Mouse (Mus musculus): ENCODE data around the gene Klc2. TPM values are rescaled to one million over a fixed set of nuclear protein-coding genes. Genes with fewer than 3 reads are reported as not detected.
A peak's percentile ranks its signal among the peaks of the same experiment; 100 is the strongest.

Gene Klc2
- polyA plus RNA-seq, 1 experiment from 2014 or later = 17.9 TPM

- ATAC-seq (ENCODE audit: insufficient number of reproducible peaks, low FRiP score, low TSS enrichment, low read depth) = 0 out of 2 replicates have a peak, but pooled peaks have one; percentile 1
- H3K9me3 ChIP-seq (replicated peaks) = no peaks in the 10 kb centered on the region
- peaks cover 53% of the 10 kb centered on the region for H3K4me1 ChIP-seq
- H3K36me3 ChIP-seq = no peaks in the 10 kb centered on the region
- H3K27me3 ChIP-seq = peaks cover 6% of the 10 kb centered on the region
- H3K4me3 ChIP-seq (replicated peaks) = peak overlapping the region; percentile 70
- peak overlapping the region; percentile 31 for H3K9ac ChIP-seq
- 2% methylated on average over 20 of the region's 20 CpGs for WGBS
- H3K4me2 ChIP-seq (replicated peaks) = peak overlapping the region; percentile 82
- H3K27ac ChIP-seq (replicated peaks) = peak overlapping the region; percentile 98
Measured at GRCm38 (mm10) chr19:5072389-5073019, 45.9 kb downstream of the Klc2 start.

- Histone ChIP-seq H3K4me1 (peaks cover 60% of the 10 kb centered on the region), H3K4me3 (replicated peaks) (peak overlapping the region; percentile 70), H3K27ac (replicated peaks) (peak overlapping the region; percentile 98), H3K9me3 (replicated peaks) (no peaks in the 10 kb centered on the region), H3K9ac (peak overlapping the region; percentile 31), H3K27me3 (peaks cover 6% of the 10 kb centered on the region), H3K36me3 (no peaks in the 10 kb centered on the region), H3K4me2 (replicated peaks) (peak overlapping the region; percentile 82)
- 1% methylated on average over 40 of the region's 40 CpGs for WGBS
- peak; percentile 90 for ATAC-seq (ENCODE audit: insufficient number of reproducible peaks, low FRiP score, low TSS enrichment, low read depth)
Measured at GRCm38 (mm10) chr19:5071545-5072369, 46.6 kb downstream of the Klc2 start.

DNA sequence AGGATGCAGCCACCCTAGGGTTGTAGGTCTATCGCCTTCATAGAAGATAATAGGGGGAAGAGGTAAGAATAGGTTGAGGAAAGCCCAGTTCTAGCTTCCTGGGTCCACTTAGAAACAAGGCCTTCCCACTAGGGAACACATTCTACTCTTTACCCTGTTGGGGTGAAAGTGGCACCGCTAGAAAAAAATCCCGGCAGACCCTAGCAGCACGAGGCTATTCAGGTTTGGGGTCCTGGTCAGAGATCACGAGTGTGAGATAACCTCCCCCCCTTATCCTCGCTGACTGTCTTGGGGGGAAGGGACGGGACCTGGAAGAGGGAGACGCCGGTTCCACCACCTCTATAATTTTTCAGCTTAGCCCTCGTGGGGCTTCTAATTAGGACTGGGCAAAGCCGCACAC is 47.3 kb downstream of the Klc2 start:
- ATAC-seq (ENCODE audit: insufficient number of reproducible peaks, low FRiP score, low TSS enrichment, low read depth) = no peak
- no peaks in the 10 kb centered on the region for H3K36me3 ChIP-seq
- no peaks in the 10 kb centered on the region for H3K9me3 ChIP-seq (replicated peaks)
- WGBS = 11% methylated on average over 11 of the region's 11 CpGs
- H3K27me3 ChIP-seq = peaks cover 6% of the 10 kb centered on the region
- H3K27ac ChIP-seq (replicated peaks) = peak overlapping the region; percentile 98
- H3K4me1 ChIP-seq = peaks cover 62% of the 10 kb centered on the region
- H3K9ac ChIP-seq = peak overlapping the region; percentile 22; the same call in 1 of the 2 replicates
- H3K4me2 ChIP-seq (replicated peaks) = peak overlapping the region; percentile 82
- peak overlapping the region; percentile 70 for H3K4me3 ChIP-seq (replicated peaks)

DNA sequence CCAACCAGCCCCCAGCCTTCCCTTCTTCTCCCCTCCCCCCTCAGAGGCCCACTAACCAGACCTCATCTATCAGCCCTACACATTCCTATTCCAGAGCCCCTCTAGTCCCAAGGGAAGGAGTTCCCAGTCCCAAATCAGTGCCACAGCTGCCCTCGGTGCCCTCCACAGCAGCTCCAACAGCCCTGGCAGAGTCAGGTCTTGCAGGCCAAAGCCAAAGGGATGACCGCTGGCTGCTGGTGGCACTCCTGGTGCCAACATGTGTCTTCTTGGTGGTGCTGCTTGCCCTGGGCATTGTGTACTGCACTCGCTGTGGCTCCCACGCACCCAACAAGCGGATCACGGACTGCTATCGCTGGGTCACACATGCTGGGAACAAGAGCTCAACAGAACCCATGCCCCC is 48.4 kb downstream of the Klc2 start:
- ATAC-seq (ENCODE audit: insufficient number of reproducible peaks, low FRiP score, low TSS enrichment, low read depth) = no peak
- peak overlapping the region; percentile 70 for H3K4me3 ChIP-seq (replicated peaks)
- no peaks in the 10 kb centered on the region for H3K9me3 ChIP-seq (replicated peaks)
- H3K27me3 ChIP-seq = peaks cover 6% of the 10 kb centered on the region
- peak overlapping the region; percentile 7; the same call in 1 of the 2 replicates for H3K9ac ChIP-seq
- 77% methylated on average over 7 of the region's 7 CpGs for WGBS
- peaks cover 69% of the 10 kb centered on the region for H3K4me1 ChIP-seq
- H3K4me2 ChIP-seq (replicated peaks) = peak overlapping the region; percentile 82
- H3K36me3 ChIP-seq = no peaks in the 10 kb centered on the region
- peak overlapping the region; percentile 98 for H3K27ac ChIP-seq (replicated peaks)

DNA sequence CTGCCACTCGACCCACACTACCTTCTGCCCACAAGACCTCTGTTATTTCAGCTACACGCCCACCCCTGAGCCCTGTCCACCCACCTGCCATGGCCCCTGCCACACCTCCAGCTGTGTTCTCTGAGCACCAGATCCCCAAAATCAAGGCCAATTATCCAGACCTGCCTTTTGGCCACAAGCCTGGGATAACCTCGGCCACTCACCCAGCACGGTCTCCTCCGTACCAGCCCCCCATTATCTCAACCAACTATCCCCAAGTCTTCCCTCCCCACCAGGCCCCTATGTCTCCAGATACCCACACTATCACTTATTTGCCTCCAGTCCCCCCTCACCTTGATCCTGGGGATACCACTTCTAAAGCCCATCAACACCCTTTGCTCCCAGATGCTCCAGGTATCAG is 48.9 kb downstream of the Klc2 start:
- peak overlapping the region; percentile 70 for H3K4me3 ChIP-seq (replicated peaks)
- H3K27ac ChIP-seq (replicated peaks) = peak overlapping the region; percentile 98
- no peaks in the 10 kb centered on the region for H3K36me3 ChIP-seq
- H3K9me3 ChIP-seq (replicated peaks) = no peaks in the 10 kb centered on the region
- H3K4me1 ChIP-seq = peaks cover 74% of the 10 kb centered on the region
- H3K9ac ChIP-seq = peak overlapping the region; percentile 88
- no peak for ATAC-seq (ENCODE audit: insufficient number of reproducible peaks, low FRiP score, low TSS enrichment, low read depth)
- WGBS = 73% methylated on average over 5 of the region's 5 CpGs
- peak overlapping the region; percentile 82 for H3K4me2 ChIP-seq (replicated peaks)
- peaks cover 6% of the 10 kb centered on the region for H3K27me3 ChIP-seq

DNA sequence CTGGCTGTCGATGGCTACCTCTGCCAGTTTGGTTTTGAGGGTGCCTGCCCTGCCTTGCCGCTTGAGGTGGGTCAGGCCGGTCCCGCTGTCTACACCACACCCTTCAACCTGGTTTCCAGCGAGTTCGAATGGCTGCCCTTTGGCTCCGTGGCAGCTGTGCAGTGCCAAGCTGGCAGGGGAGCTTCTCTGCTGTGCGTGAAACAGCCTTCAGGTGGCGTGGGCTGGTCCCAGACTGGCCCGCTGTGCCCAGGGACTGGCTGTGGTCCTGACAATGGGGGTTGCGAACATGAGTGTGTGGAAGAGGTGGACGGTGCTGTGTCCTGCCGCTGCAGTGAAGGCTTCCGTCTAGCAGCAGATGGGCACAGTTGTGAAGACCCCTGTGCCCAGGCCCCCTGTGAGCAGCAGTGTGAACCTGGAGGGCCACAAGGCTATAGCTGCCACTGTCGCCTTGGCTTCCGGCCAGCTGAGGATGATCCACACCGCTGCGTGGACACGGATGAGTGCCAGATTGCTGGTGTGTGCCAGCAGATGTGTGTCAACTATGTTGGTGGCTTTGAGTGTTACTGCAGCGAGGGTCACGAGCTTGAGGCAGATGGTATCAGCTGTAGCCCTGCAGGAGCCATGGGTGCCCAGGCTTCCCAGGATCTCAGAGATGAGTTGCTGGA is 49.7 kb downstream of the Klc2 start:
- peak overlapping the region; percentile 92 for H3K27ac ChIP-seq (replicated peaks)
- no peaks in the 10 kb centered on the region for H3K36me3 ChIP-seq
- peak overlapping the region; percentile 88 for H3K9ac ChIP-seq
- H3K4me3 ChIP-seq (replicated peaks) = peak overlapping the region; percentile 70
- WGBS = 25% methylated on average over 21 of the region's 21 CpGs
- H3K9me3 ChIP-seq (replicated peaks) = no peaks in the 10 kb centered on the region
- no peak for ATAC-seq (ENCODE audit: insufficient number of reproducible peaks, low FRiP score, low TSS enrichment, low read depth)
- peak overlapping the region; percentile 82 for H3K4me2 ChIP-seq (replicated peaks)
- peaks cover 75% of the 10 kb centered on the region for H3K4me1 ChIP-seq
- H3K27me3 ChIP-seq = peaks cover 6% of the 10 kb centered on the region

DNA sequence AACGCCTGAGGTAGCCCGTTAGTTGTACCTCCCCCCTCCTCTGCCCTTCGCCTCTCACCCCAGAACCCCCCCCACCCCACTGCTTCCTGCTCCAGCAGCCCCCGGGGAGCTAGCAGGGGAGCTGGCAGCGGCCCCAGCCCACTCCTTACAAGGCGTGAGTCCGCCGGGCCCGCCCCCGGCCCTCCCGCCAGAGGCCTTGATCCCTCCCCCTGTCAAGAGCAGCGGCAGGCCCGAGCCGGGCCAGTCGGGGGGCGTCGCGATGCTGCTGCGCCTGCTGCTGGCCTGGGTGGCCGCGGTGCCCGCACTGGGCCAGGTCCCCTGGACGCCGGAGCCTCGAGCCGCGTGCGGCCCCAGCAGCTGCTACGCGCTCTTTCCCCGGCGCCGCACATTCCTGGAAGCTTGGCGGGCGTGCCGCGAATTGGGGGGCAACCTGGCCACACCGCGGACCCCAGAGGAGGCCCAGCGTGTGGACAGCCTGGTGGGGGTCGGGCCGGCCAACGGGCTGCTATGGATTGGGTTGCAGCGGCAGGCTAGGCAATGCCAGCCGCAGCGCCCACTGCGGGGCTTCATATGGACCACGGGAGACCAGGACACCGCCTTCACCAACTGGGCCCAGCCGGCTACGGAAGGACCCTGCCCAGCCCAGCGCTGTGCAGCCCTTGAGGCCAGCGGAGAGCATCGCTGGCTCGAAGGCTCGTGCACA is 50.3 kb downstream of the Klc2 start, which contains the start of gene Cd248:
Cd248 (plus strand) TSS at position 212 of the 703 bp plus-strand sequence.
- H3K27ac ChIP-seq (replicated peaks) = peak within 1 kb of the TSS; percentile 92
- H3K9me3 ChIP-seq (replicated peaks) = no peaks in the 10 kb centered on the region
- peak within 1 kb of the TSS; percentile 82 for H3K4me2 ChIP-seq (replicated peaks)
- ATAC-seq (ENCODE audit: insufficient number of reproducible peaks, low FRiP score, low TSS enrichment, low read depth) = peak; percentile 78
- H3K4me3 ChIP-seq (replicated peaks) = peak within 1 kb of the TSS; percentile 70
- H3K9ac ChIP-seq = peak within 1 kb of the TSS; percentile 88
- H3K36me3 ChIP-seq = no peaks in the 10 kb centered on the region
- peaks cover 6% of the 10 kb centered on the region for H3K27me3 ChIP-seq
- WGBS = under 1% methylated on average over 40 of the region's 56 CpGs
- H3K4me1 ChIP-seq = peaks cover 74% of the 10 kb centered on the region

DNA sequence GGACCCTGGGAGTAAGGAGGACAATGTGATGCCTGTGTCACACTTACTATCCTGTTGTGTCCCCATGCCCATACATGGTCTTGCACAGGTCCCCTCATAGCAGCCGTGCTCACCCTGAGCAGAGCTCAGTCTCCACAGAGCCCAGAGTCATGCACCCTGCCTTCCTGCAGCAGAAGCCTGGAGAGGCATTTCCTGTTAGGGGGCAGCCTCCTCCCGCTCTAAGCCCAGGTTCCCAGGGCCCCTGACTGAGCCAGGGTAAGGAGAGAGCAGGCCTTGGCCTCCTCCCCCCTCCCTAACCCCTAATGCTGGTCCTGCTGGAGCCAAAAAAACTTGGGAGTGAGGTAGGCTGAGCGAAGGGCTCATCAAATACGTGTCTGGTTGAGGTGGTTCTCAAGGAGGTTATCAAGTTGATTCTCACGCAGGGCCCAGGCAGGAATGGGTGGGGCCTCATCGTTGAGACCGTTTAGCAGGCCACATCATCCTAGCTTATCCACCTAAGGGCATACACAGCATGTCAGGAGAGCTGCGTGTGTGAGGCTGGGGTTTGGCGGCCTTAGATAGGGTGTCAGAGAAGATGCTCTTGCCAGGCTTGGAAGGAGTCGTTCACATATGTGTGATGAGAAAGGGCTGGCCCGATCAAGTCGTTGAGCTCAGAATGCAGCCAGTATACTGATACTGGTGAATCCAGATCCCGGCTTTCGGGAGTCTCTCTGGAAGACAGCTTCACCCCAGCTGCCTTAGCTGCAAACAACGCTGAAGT is 51.1 kb downstream of the Klc2 start:
- H3K4me1 ChIP-seq = peaks cover 75% of the 10 kb centered on the region

GRCm38 (mm10) chr19:5065104-5065503 is 53.3 kb downstream of the Klc2 start:
- Histone ChIP-seq H3K4me2 (replicated peaks) (no peak overlapping the region), H3K4me1 (peaks cover 73% of the 10 kb centered on the region), H3K9me3 (replicated peaks) (no peaks in the 10 kb centered on the region), H3K9ac (no peak overlapping the region), H3K36me3 (no peaks in the 10 kb centered on the region), H3K27ac (replicated peaks) (0 out of 2 replicates have a peak overlapping the region, but pooled peaks have one; percentile 17), H3K27me3 (peaks cover 6% of the 10 kb centered on the region), H3K4me3 (replicated peaks) (no peak overlapping the region)
- no peak for ATAC-seq (ENCODE audit: insufficient number of reproducible peaks, low FRiP score, low TSS enrichment, low read depth)
- WGBS = 55% methylated on average over 7 of the region's 7 CpGs

More for the DNA sequence above, 51.1 kb downstream of the Klc2 start:
- peak overlapping the region; percentile 92 for H3K27ac ChIP-seq (replicated peaks)
- H3K9ac ChIP-seq = no peak overlapping the region
- H3K27me3 ChIP-seq = peaks cover 6% of the 10 kb centered on the region
- H3K4me3 ChIP-seq (replicated peaks) = peak overlapping the region; percentile 70
- no peaks in the 10 kb centered on the region for H3K36me3 ChIP-seq
- WGBS = 5% methylated on average over 15 of the region's 15 CpGs
- no peak for ATAC-seq (ENCODE audit: insufficient number of reproducible peaks, low FRiP score, low TSS enrichment, low read depth)
- H3K9me3 ChIP-seq (replicated peaks) = no peaks in the 10 kb centered on the region
- peak overlapping the region; percentile 82 for H3K4me2 ChIP-seq (replicated peaks)

DNA sequence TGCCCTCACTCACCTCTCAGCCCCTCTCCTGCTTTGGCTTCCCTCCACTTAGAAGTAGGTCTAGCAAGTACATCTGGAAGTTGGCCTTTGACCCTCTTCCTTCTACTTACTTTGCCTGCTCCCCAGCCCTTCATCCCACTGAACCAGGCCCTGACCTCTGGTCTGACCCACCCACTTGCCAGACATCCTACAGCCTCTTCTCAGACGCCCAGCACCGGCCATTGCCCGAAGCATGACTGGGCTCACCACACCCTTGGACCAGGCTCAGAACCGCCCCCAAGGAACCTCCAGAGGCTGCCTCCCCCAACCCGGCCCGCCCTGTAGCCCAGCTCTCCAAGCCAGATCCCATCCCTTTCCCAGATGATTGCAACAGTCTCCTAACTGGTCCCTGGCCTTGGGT is 55.9 kb downstream of the Klc2 start:
- H3K4me2 ChIP-seq (replicated peaks) = no peak overlapping the region
- peaks cover 63% of the 10 kb centered on the region for H3K4me1 ChIP-seq
- 55% methylated on average over 6 of the region's 6 CpGs for WGBS
- no peaks in the 10 kb centered on the region for H3K27me3 ChIP-seq
- no peak overlapping the region for H3K27ac ChIP-seq (replicated peaks)
- no peak overlapping the region for H3K4me3 ChIP-seq (replicated peaks)
- no peaks in the 10 kb centered on the region for H3K9me3 ChIP-seq (replicated peaks)
- no peak for ATAC-seq (ENCODE audit: insufficient number of reproducible peaks, low FRiP score, low TSS enrichment, low read depth)
- H3K9ac ChIP-seq = no peak overlapping the region
- H3K36me3 ChIP-seq = no peaks in the 10 kb centered on the region

All from embryonic facial prominence, embryonic 15.5 days (tissue).